Mouse (Mus musculus) heart, postnatal 0 days (tissue): ENCODE measurements at regions not wholly inside any gene's neighbourhood (a gene's known extent, or its start where the extent isn't known, plus 50 kb on each side); places are given as distances from the start of the nearest gene placed in this dataset.

Experiments
- CTCF ChIP-seq: IDR thresholded peaks from 2 replicates; pipeline ENCODE4 v1.5.1; 2016; ENCODE audit warnings: antibody characterized with exemption, control low read depth, low read depth
- EP300 ChIP-seq: IDR thresholded peaks from 2 replicates; pipeline ENCODE4 v1.6.1; 2016; ENCODE audit warnings: antibody characterized with exemption, low read depth

- TF ChIP-seq EP300, result no peak
- no peak for TF ChIP-seq CTCF
These were observed 885.4 kb upstream of the Tenm3 start for GRCm38 (mm10) chr8:49729156-49729555.
